Mouse (Mus musculus) forebrain, embryonic 11.5 days (tissue): Measurements from ENCODE around the gene Mvd. TPM values are rescaled to one million over a fixed set of nuclear protein-coding genes. Genes with fewer than 3 reads are reported as not detected.

Experiments
- ATAC-seq: fragments of 200-750 bp; cut with Nextera tagmentation; replicated peaks from 2 replicates; pipeline ENCODE4 v1.8.0; 2017; ENCODE audit warnings: moderate TSS enrichment; ENCODE audit not compliant: low FRiP score
- DNase-seq: peaks from one replicate; pipeline ENCODE4 v3.0.0-alpha.2; 2017; ENCODE audit warnings: low spot score
- H3K27ac ChIP-seq: fragments of 300-500 bp; sonication (generic); 2 replicates; pipeline ENCODE4 v1.5.1; 2014; ENCODE audit warnings: low read depth, low read length
- H3K27me3 ChIP-seq: fragments of 300-500 bp; sonication (generic); 2 replicates; pipeline ENCODE4 v1.6.1; 2014; ENCODE audit warnings: mild to moderate bottlenecking, low read length, mixed read lengths; ENCODE audit not compliant: control insufficient read depth, insufficient read depth
- H3K36me3 ChIP-seq: fragments of 300-500 bp; sonication (generic); 2 replicates; pipeline ENCODE4 v1.6.1; 2014; ENCODE audit warnings: mild to moderate bottlenecking, low read length, moderate library complexity, mixed read lengths; ENCODE audit not compliant: control insufficient read depth, insufficient read depth
- H3K4me1 ChIP-seq: fragments of 300-500 bp; sonication (generic); replicated peaks from 2 replicates; pipeline ENCODE4 v1.6.1; 2014; ENCODE audit warnings: low read length, mixed read lengths; ENCODE audit not compliant: control insufficient read depth, insufficient read depth
- H3K4me2 ChIP-seq: fragments of 300-500 bp; sonication (generic); 2 replicates; pipeline ENCODE4 v1.6.1; 2014; ENCODE audit warnings: low read depth, mild to moderate bottlenecking, low read length, moderate library complexity, mixed read lengths; ENCODE audit not compliant: severe bottlenecking
- H3K4me3 ChIP-seq: fragments of 300-500 bp; sonication (generic); 2 replicates; pipeline ENCODE4 v1.5.1; 2014; ENCODE audit warnings: low read depth, low read length
- H3K9ac ChIP-seq: fragments of 300-500 bp; sonication (generic); 2 replicates; pipeline ENCODE4 v1.6.1; 2014; ENCODE audit warnings: low read length
- H3K9me3 ChIP-seq: fragments of 300-500 bp; sonication (generic); 2 replicates; pipeline ENCODE4 v1.6.1; 2016; ENCODE audit warnings: low read length, mixed read lengths; ENCODE audit not compliant: control insufficient read depth
- WGBS: fragments of 180-500 bp; shearing (Covaris S2); extraction: QIAGEN DNeasy Blood & Tissue Kit; methylation state at CpG from one replicate; pipeline ENCODE4 v1.1.7; 2014; 5-methylcytosine and 5-hydroxymethylcytosine counted together
- microRNA-seq: library from miRNA; unstranded; fragments of <30 nt; microRNA quantifications from one replicate; pipeline ENCODE4, GENCODE M21; 2016; ENCODE audit not compliant: insufficient number of aligned reads
- polyA plus RNA-seq: library from polyadenylated mRNA; unstranded; fragments of >200 nt; fragmentation: Nextera tagmentation; extraction: Ambion mirVana; gene quantifications from 2 replicates; pipeline ENCODE4 v1.2.1, GENCODE M21; 2014

Mvd gene
- polyA plus RNA-seq, 1 experiment from 2014 or later, result 47.4 TPM

- no peaks in the 10 kb centered on the region for H3K27me3 ChIP-seq
- no peak overlapping the region for H3K27ac ChIP-seq
- no peak overlapping the region for H3K4me2 ChIP-seq
- ATAC-seq (no peak), DNase-seq (no peak)
- no peak overlapping the region for H3K9ac ChIP-seq
- no peaks in the 10 kb centered on the region for H3K4me1 ChIP-seq
- no peak overlapping the region for H3K4me3 ChIP-seq
- H3K9me3 ChIP-seq, result no peaks in the 10 kb centered on the region
- H3K36me3 ChIP-seq, result peaks cover 31% of the 10 kb centered on the region; the same call in 1 of the 2 replicates
- 92% methylated on average over 9 of the region's 9 CpGs for WGBS
Measured at GRCm38 (mm10) chr8:122405146-122405805, 37.9 kb downstream of the Mvd start.

- no peaks in the 10 kb centered on the region for H3K9me3 ChIP-seq
- no peak overlapping the region for H3K9ac ChIP-seq
- ATAC-seq, result no peak
- no peaks in the 10 kb centered on the region for H3K27me3 ChIP-seq
- DNase-seq, result no peak
- no peak overlapping the region for H3K4me2 ChIP-seq
- peaks cover 10% of the 10 kb centered on the region; the same call in 1 of the 2 replicates for H3K36me3 ChIP-seq
- WGBS, result 96% methylated on average over 9 of the region's 9 CpGs
- no peak overlapping the region for H3K27ac ChIP-seq
- no peak overlapping the region for H3K4me3 ChIP-seq
- H3K4me1 ChIP-seq, result no peaks in the 10 kb centered on the region
Measured at GRCm38 (mm10) chr8:122398186-122398585, 45.0 kb downstream of the Mvd start.

GRCm38 (mm10) chr8:122395291-122395690 lies 47.9 kb downstream of the Mvd start:
- no peak for DNase-seq
- H3K4me1 ChIP-seq, result no peaks in the 10 kb centered on the region
- H3K27ac ChIP-seq, result no peak overlapping the region
- no peaks in the 10 kb centered on the region for H3K27me3 ChIP-seq
- H3K4me3 ChIP-seq, result no peak overlapping the region
- H3K9me3 ChIP-seq, result no peaks in the 10 kb centered on the region
- H3K9ac ChIP-seq, result no peak overlapping the region
- no peak overlapping the region for H3K4me2 ChIP-seq
- 89% methylated on average over 6 of the region's 6 CpGs for WGBS
- no peak for ATAC-seq
- peaks cover 6% of the 10 kb centered on the region; the same call in 1 of the 2 replicates for H3K36me3 ChIP-seq

- Histone ChIP-seq H3K27ac (no peak overlapping the region), H3K9ac (no peak overlapping the region), H3K9me3 (no peaks in the 10 kb centered on the region), H3K4me2 (no peak overlapping the region), H3K36me3 (peaks cover 16% of the 10 kb centered on the region), H3K4me1 (no peaks in the 10 kb centered on the region), H3K4me3 (no peak overlapping the region), H3K27me3 (no peaks in the 10 kb centered on the region)
- no peak for ATAC-seq
- DNase-seq, result no peak
Measured at GRCm38 (mm10) chr8:122393717-122394116, 49.5 kb downstream of the Mvd start.

- H3K27me3 ChIP-seq, result no peaks in the 10 kb centered on the region
- 91% methylated on average over 3 of the region's 3 CpGs for WGBS
- H3K4me1 ChIP-seq, result no peaks in the 10 kb centered on the region
- DNase-seq (no peak), ATAC-seq (no peak)
- H3K36me3 ChIP-seq, result peaks cover 20% of the 10 kb centered on the region
- no peak overlapping the region for H3K9ac ChIP-seq
- H3K27ac ChIP-seq, result no peak overlapping the region
- H3K4me2 ChIP-seq, result no peak overlapping the region
- H3K4me3 ChIP-seq, result no peak overlapping the region
- H3K9me3 ChIP-seq, result no peaks in the 10 kb centered on the region
Measured at GRCm38 (mm10) chr8:122390758-122391157, 52.5 kb downstream of the Mvd start.

- Histone ChIP-seq H3K9me3 (no peaks in the 10 kb centered on the region), H3K27ac (no peak overlapping the region), H3K9ac (no peak overlapping the region), H3K4me1 (no peaks in the 10 kb centered on the region), H3K4me2 (no peak overlapping the region), H3K27me3 (no peaks in the 10 kb centered on the region), H3K36me3 (peaks cover 23% of the 10 kb centered on the region), H3K4me3 (no peak overlapping the region)
- no peak for DNase-seq
- WGBS, result 85% methylated on average over 3 of the region's 3 CpGs
- ATAC-seq, result no peak
Measured at GRCm38 (mm10) chr8:122389357-122389756, 53.9 kb downstream of the Mvd start.

Small RNA genes within 50 kb of the gene (microRNA-seq; reads per million reads assigned to microRNA genes)
- gene Gm24366, result not detected

Other genes starting within 250 kb of the Mvd start
- 1.4 and 2.1 TPM in 2 replicates for gene Zfpm1, start 161.3 kb downstream of the Mvd start, polyA plus RNA-seq
- not detected in 2 replicates for gene Trhr2, start 82.7 kb downstream of the Mvd start, polyA plus RNA-seq
- 54.8 and 57.4 TPM in 2 replicates for gene Zc3h18, start 66.8 kb downstream of the Mvd start, polyA plus RNA-seq
- not detected in 2 replicates for gene Il17c, start 21.4 kb downstream of the Mvd start, polyA plus RNA-seq
- gene Cyba, start 10.5 kb downstream of the Mvd start, polyA plus RNA-seq, result 52.3 and 58.2 TPM in 2 replicates
- 0.37 TPM in 1 of 2 replicates, not detected in the other for gene Snai3, start 17.3 kb upstream of the Mvd start, polyA plus RNA-seq
- gene Rnf166, start 32.6 kb upstream of the Mvd start, polyA plus RNA-seq, result 31.2 and 36.0 TPM in 2 replicates
- 75.7 and 84.5 TPM in 2 replicates for gene Ctu2, start 32.7 kb upstream of the Mvd start, polyA plus RNA-seq
- 5.8 and 5.9 TPM in 2 replicates for gene Piezo1, start 107.9 kb upstream of the Mvd start, polyA plus RNA-seq
- 57.9 and 59.6 TPM in 2 replicates for gene Cdt1, start 124.6 kb upstream of the Mvd start, polyA plus RNA-seq
- gene Aprt, start 133.5 kb upstream of the Mvd start, polyA plus RNA-seq, result 235 and 251 TPM in 2 replicates
- 4.5 and 5.8 TPM in 2 replicates for gene Galns, start 168.0 kb upstream of the Mvd start, polyA plus RNA-seq
- 39.3 and 49.9 TPM in 2 replicates for gene Trappc2l, start 168.2 kb upstream of the Mvd start, polyA plus RNA-seq
- gene Pabpn1l, start 179.3 kb upstream of the Mvd start, polyA plus RNA-seq, result not detected in 2 replicates